Mouse (Mus musculus): ENCODE measurements around the gene Kcnj14.

DNA sequence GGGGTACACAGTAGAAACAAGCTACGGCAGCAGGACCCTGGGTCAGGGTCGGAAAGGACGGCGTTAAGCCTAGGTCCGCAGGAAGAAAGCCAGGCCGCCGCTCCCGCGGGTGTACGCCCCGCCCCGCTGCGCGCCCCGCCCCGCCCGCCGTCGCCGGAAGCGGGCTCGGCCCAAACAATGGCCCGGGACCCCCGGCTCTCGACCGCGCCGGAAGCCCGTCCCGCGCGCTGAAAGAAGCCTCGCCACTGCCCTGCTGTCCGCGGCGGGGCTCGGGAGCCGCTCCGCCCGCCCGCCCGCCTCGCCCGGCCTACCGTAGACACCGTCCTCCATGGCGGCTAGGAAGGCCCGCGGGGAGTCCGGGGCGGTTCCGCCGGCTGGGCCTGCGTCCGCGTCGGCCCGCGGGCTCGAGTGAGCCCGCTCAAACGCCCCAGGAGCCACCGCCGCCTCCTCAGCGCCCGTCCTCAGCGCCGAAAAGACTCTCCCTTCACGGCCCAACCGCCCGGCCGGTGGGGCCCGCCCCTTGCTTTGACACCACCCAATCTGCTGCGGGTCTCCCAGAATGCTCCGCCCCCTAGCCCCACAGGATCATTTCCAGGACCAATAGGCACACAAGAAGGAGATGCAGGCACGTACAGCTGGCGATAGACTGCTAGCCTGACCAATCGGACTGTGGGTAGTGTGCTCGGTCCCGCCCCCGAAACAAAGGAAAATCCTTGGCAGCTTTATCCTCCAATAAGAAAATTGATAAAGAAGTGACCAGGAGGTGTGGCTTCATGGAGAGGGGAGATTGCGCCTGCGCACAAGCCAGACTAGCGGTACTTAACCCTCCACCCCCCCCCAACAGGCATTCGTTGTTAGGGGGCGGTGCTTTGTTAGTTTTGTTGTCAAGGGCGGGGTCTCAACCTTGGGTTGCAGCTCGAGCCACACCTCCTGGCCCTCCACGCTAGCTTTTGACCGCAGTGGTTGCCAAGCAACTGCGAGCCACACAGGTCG lies 10.5 kb downstream of the Kcnj14 start, which contains the start of gene Cyth2:
- no peak for TF ChIP-seq CTCF (IDR thresholded peaks at IDR 0.05; ENCODE audit: low read depth, low read length)
- TF ChIP-seq POLR2A (IDR thresholded peaks at IDR 0.05; ENCODE audit: borderline replicate concordance, low read depth, low read length): no peak
